Mouse (Mus musculus): ENCODE data around the gene Ext2.

DNA sequence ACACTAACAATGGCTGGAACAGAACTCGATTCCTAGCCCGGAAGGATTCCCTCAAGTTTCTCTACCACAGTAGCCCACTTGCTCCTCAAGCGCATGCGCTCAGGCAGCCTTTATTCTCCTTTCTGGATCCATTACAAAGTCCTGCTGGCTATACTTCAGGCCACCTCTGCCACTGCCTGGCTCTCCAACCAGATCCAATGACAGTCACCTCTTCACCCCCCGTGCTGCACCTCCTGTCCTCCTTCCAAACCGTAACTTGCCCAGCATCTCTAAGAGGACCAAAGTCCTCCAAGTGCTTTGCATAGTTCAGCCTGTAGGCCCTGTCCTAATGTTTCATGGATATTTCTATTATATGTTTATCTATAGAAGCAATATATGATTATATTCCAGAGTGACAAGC, 113.1 kb downstream of the Ext2 start:
- TF ChIP-seq POLR2A (IDR thresholded peaks at IDR 0.05; ENCODE audit: insufficient read depth, low read depth, low read length) = no peak
- no peak for TF ChIP-seq CTCF (IDR thresholded peaks at IDR 0.05; ENCODE audit: insufficient read depth, low read depth, low read length)

Data from olfactory bulb, adult 2 months (tissue).